Mouse (Mus musculus): ENCODE data around the gene Tbccd1.
A peak's percentile ranks its signal among the peaks of the same experiment; 100 is the strongest.

Tbccd1 gene

GRCm38 (mm10) chr16:22872397-22872796 lies 14.9 kb upstream of the Tbccd1 start:
- DNase-seq (ENCODE audit: low spot score in 2 of 2): no peak

GRCm38 (mm10) chr16:22856773-22857172 lies 696 bp downstream of the Tbccd1 start:
- no peak for DNase-seq (ENCODE audit: low spot score in 2 of 2)

GRCm38 (mm10) chr16:22852709-22853108 lies 4.8 kb downstream of the Tbccd1 start:
- DNase-seq (ENCODE audit: low spot score in 2 of 2): no peak

GRCm38 (mm10) chr16:22848331-22848730 lies 9.1 kb downstream of the Tbccd1 start:
- no peak for DNase-seq (ENCODE audit: low spot score in 2 of 2)

- DNase-seq (ENCODE audit: low spot score in 2 of 2): no peak
These were observed 9.8 kb downstream of the Tbccd1 start for GRCm38 (mm10) chr16:22847686-22848085.

- DNase-seq (ENCODE audit: low spot score in 2 of 2): no peak
These were observed 12.0 kb downstream of the Tbccd1 start for GRCm38 (mm10) chr16:22845481-22845880.

- no peak for DNase-seq (ENCODE audit: low spot score in 2 of 2)
These were observed 12.6 kb downstream of the Tbccd1 start for GRCm38 (mm10) chr16:22844834-22845233.

- peak; percentile 44 to 77 for DNase-seq (ENCODE audit: low spot score in 2 of 2)
These were observed 13.2 kb downstream of the Tbccd1 start for GRCm38 (mm10) chr16:22844061-22844801.

GRCm38 (mm10) chr16:22842871-22843270 lies 14.6 kb downstream of the Tbccd1 start:
- no peak for DNase-seq (ENCODE audit: low spot score in 2 of 2)

- DNase-seq (ENCODE audit: low spot score in 2 of 2): no peak
These were observed 18.2 kb downstream of the Tbccd1 start for GRCm38 (mm10) chr16:22839146-22839857.

- DNase-seq (ENCODE audit: low spot score in 2 of 2): no peak
These were observed 24.4 kb downstream of the Tbccd1 start for GRCm38 (mm10) chr16:22832932-22833525.

GRCm38 (mm10) chr16:22820731-22821130 lies 36.7 kb downstream of the Tbccd1 start:
- no peak for DNase-seq (ENCODE audit: low spot score in 2 of 2)

GRCm38 (mm10) chr16:22811477-22811876 lies 46.0 kb downstream of the Tbccd1 start, which contains the start of gene Crygs:
Gene Crygs (minus strand): TSS chr16:22811577.
- no peak for DNase-seq (ENCODE audit: low spot score in 2 of 2)

- peak; percentile 32 to 71 for DNase-seq (ENCODE audit: low spot score in 2 of 2)
These were observed 49.9 kb downstream of the Tbccd1 start for GRCm38 (mm10) chr16:22807468-22808070.

GRCm38 (mm10) chr16:22802786-22803185 lies 54.7 kb downstream of the Tbccd1 start:
- no peak for DNase-seq (ENCODE audit: low spot score in 2 of 2)

GRCm38 (mm10) chr16:22800849-22801109 lies 56.7 kb downstream of the Tbccd1 start:
- no peak for DNase-seq (ENCODE audit: low spot score in 2 of 2)

GRCm38 (mm10) chr16:22800026-22800848 lies 57.2 kb downstream of the Tbccd1 start:
- no peak for DNase-seq (ENCODE audit: low spot score in 2 of 2)

GRCm38 (mm10) chr16:22798520-22798919 lies 58.9 kb downstream of the Tbccd1 start:
- DNase-seq (ENCODE audit: low spot score in 2 of 2): no peak

- no peak for DNase-seq (ENCODE audit: low spot score in 2 of 2)
These were observed 59.9 kb downstream of the Tbccd1 start for GRCm38 (mm10) chr16:22797521-22797920.

GRCm38 (mm10) chr16:22795497-22795896 lies 62.0 kb downstream of the Tbccd1 start:
- no peak for DNase-seq (ENCODE audit: low spot score in 2 of 2)

- DNase-seq (ENCODE audit: low spot score in 2 of 2): no peak
These were observed 66.2 kb downstream of the Tbccd1 start for GRCm38 (mm10) chr16:22791235-22791634.
